Mouse (Mus musculus): ENCODE data around the gene Gnptab. TPM values are rescaled to one million over a fixed set of nuclear protein-coding genes. Genes with fewer than 3 reads are reported as not detected.
"Not testable (repeated sequence)": the region's sequence is repeated elsewhere in the genome, so short reads cannot be mapped to it uniquely, and the experiment has no call there.

Gene Gnptab
- polyA plus RNA-seq, 1 experiment from 2014 or later = 17.6 TPM

DNA sequence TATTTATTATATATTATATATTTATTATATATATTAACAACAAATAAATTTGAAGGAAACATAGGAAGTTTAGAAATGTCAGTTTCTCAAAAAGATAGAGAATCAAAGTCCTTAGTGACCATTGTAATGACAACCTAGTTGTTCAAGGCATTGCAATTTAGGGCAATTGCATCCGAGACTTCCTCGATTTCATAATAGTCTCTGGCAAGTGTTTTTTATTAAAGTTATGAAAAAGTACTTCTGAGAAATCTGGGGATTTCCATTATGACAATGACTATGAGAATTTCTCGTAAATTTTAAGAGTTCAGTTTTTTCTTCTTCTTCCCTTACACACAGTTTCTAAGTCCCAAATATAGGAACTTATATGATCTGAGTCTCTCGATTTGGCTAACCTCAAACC, 6.5 kb upstream of the Gnptab start:
- Histone ChIP-seq H3K9me3 (ENCODE audit: control insufficient read depth, low read length) (no peaks in the 10 kb centered on the region), H3K27me3 (ENCODE audit: control insufficient read depth, insufficient read depth, low read length) (no peaks in the 10 kb centered on the region), H3K4me1 (ENCODE audit: control insufficient read depth, insufficient read depth, low read length) (no peaks in the 10 kb centered on the region), H3K4me3 (ENCODE audit: low read length) (no peak overlapping the region), H3K27ac (ENCODE audit: low read depth, low read length) (no peak overlapping the region), H3K9ac (ENCODE audit: low read depth, low read length) (no peak overlapping the region), H3K4me2 (replicated peaks; ENCODE audit: low read depth, low read length) (no peak overlapping the region), H3K36me3 (ENCODE audit: control insufficient read depth, insufficient read depth, low read length) (no peaks in the 10 kb centered on the region)
- 93% methylated on average over 4 of the region's 4 CpGs for WGBS
- ATAC-seq (ENCODE audit: low FRiP score, low TSS enrichment) = no peak

DNA sequence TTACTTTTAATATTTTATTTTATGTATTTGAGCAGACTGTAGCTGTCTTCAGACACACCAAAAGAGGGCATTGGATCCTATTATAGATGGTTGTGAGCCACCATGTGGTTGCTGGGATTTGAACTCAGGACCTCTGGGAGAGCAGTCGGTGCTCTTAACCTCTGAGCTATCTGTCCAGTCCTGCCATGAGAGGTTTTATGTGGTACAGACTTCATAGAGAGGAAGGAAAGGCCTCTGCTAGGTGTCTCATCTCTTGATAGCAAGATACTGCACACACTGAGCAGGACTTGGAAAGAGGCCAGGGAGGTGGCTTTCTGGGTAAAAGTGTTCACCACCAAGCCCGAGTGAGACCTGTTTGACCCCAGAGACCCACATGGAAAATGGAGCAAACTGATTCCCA, 6.0 kb upstream of the Gnptab start:
- not testable (repeated sequence) for ATAC-seq (ENCODE audit: low FRiP score, low TSS enrichment); H3K4me2 ChIP-seq (replicated peaks; ENCODE audit: low read depth, low read length); H3K4me3 ChIP-seq (ENCODE audit: low read length); H3K9me3 ChIP-seq (ENCODE audit: control insufficient read depth, low read length); H3K4me1 ChIP-seq (ENCODE audit: control insufficient read depth, insufficient read depth, low read length); H3K27ac ChIP-seq (ENCODE audit: low read depth, low read length); H3K36me3 ChIP-seq (ENCODE audit: control insufficient read depth, insufficient read depth, low read length); H3K9ac ChIP-seq (ENCODE audit: low read depth, low read length); H3K27me3 ChIP-seq (ENCODE audit: control insufficient read depth, insufficient read depth, low read length)
- 90% methylated on average over 2 of the region's 2 CpGs for WGBS

DNA sequence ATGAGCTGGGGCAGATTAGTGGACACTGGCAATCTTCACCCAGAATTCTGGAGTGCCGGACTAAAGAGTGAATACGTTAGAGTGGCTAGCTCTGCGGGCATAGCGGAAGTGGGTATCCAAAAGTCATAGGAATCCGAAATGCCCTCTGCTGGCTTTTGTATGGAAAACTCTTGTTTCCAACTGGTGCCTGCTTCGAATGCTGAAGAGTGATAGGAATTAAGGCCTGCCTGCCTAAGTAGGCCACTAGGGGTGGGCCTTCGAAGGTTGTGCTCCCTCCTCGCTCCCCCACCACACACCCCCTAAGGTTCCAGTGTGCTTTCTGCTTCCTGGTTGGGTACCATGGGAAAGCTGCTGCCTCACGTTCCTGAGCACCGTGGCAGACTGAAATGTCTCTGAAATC, 3.9 kb upstream of the Gnptab start:
- H3K36me3 ChIP-seq (ENCODE audit: control insufficient read depth, insufficient read depth, low read length) = no peaks in the 10 kb centered on the region
- H3K9ac ChIP-seq (ENCODE audit: low read depth, low read length) = no peak overlapping the region
- H3K9me3 ChIP-seq (ENCODE audit: control insufficient read depth, low read length) = no peaks in the 10 kb centered on the region
- H3K4me3 ChIP-seq (ENCODE audit: low read length) = no peak overlapping the region
- H3K4me2 ChIP-seq (replicated peaks; ENCODE audit: low read depth, low read length) = no peak overlapping the region
- ATAC-seq (ENCODE audit: low FRiP score, low TSS enrichment) = no peak
- H3K27ac ChIP-seq (ENCODE audit: low read depth, low read length) = no peak overlapping the region
- 32% methylated on average over 10 of the region's 10 CpGs for WGBS
- H3K27me3 ChIP-seq (ENCODE audit: control insufficient read depth, insufficient read depth, low read length) = no peaks in the 10 kb centered on the region
- H3K4me1 ChIP-seq (ENCODE audit: control insufficient read depth, insufficient read depth, low read length) = 0 out of 2 replicates have a peak, but pooled peaks cover 3% of the 10 kb centered on the region

DNA sequence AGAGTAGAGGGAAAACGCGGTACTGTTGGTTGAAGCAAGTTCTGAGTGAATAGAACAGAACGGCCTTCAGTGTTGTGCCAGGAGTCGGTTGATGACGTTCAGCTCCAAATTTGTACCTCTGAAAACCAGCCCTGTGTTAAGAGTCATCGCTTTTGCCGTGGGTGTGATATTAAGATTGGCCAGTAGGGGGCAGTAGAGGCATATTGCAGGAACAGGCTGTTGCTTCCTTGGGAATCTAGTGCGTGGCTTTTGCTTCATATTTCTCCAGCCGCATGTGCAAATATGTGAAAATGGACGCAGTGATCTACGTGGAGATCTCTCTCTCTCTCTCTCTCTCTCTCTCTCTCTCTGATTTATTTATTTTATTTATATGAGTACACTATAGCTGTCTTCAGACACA, 2.2 kb upstream of the Gnptab start:
- Histone ChIP-seq H3K27me3 (ENCODE audit: control insufficient read depth, insufficient read depth, low read length) (no peaks in the 10 kb centered on the region), H3K27ac (ENCODE audit: low read depth, low read length) (no peak overlapping the region), H3K36me3 (ENCODE audit: control insufficient read depth, insufficient read depth, low read length) (no peaks in the 10 kb centered on the region), H3K9ac (ENCODE audit: low read depth, low read length) (no peak overlapping the region), H3K4me1 (ENCODE audit: control insufficient read depth, insufficient read depth, low read length) (peaks cover 12% of the 10 kb centered on the region; the same call in 1 of the 2 replicates), H3K4me2 (replicated peaks; ENCODE audit: low read depth, low read length) (no peak overlapping the region), H3K4me3 (ENCODE audit: low read length) (no peak overlapping the region), H3K9me3 (ENCODE audit: control insufficient read depth, low read length) (no peaks in the 10 kb centered on the region)
- WGBS = 6% methylated on average over 11 of the region's 11 CpGs
- no peak for ATAC-seq (ENCODE audit: low FRiP score, low TSS enrichment)

DNA sequence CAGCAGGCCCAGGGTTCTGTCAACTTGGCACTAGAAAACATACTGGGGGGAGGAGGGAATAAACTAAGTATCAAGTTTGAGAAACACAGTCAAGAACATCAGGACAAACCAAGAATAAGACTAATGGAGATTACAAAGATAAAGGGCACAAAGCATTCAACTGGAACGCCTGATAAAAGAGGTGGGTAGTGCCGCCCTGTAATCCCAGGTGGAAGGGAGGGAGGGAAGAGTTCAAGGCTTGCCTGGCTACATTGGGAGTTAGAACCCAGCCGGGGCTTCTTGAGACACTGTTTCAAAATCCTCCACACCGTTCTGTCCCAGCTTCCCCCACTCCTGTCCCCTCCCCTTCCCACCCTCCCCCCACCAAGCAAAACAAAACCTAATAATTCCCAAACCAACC, 1.3 kb upstream of the Gnptab start:
- ATAC-seq (ENCODE audit: low FRiP score, low TSS enrichment) = no peak
- Histone ChIP-seq H3K4me2 (replicated peaks; ENCODE audit: low read depth, low read length) (no peak overlapping the region), H3K9ac (ENCODE audit: low read depth, low read length) (no peak overlapping the region), H3K4me3 (ENCODE audit: low read length) (no peak overlapping the region), H3K4me1 (ENCODE audit: control insufficient read depth, insufficient read depth, low read length) (peaks cover 12% of the 10 kb centered on the region; the same call in 1 of the 2 replicates), H3K27ac (ENCODE audit: low read depth, low read length) (no peak overlapping the region), H3K9me3 (ENCODE audit: control insufficient read depth, low read length) (no peaks in the 10 kb centered on the region), H3K36me3 (ENCODE audit: control insufficient read depth, insufficient read depth, low read length) (no peaks in the 10 kb centered on the region), H3K27me3 (ENCODE audit: control insufficient read depth, insufficient read depth, low read length) (no peaks in the 10 kb centered on the region)
- 81% methylated on average over 4 of the region's 4 CpGs for WGBS

DNA sequence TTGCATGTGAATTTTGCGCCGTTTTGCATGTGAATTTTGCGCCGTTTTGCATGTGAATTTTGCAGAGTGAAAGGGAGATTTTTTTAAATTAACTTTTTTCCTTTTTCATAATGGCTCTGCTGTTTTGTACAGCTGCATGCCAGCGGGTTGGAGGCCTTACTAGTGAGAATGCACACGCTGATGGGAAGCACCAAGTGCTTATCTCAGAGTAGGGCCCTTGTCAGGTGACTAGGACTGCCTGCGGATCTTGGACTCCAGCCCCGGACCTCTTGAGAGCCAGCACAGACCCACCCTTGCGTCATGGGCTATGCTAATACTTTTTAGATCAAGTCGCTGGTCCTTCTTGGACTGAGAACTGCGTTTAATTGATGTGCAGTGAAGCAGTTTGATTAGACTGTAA, 1.1 kb downstream of the Gnptab start:
- H3K27ac ChIP-seq (ENCODE audit: low read depth, low read length) = no peak overlapping the region
- H3K4me1 ChIP-seq (ENCODE audit: control insufficient read depth, insufficient read depth, low read length) = peaks cover 12% of the 10 kb centered on the region; the same call in 1 of the 2 replicates
- peak overlapping the region; percentile 78; the same call in 1 of the 2 replicates for H3K9ac ChIP-seq (ENCODE audit: low read depth, low read length)
- H3K9me3 ChIP-seq (ENCODE audit: control insufficient read depth, low read length) = no peaks in the 10 kb centered on the region
- no peaks in the 10 kb centered on the region for H3K27me3 ChIP-seq (ENCODE audit: control insufficient read depth, insufficient read depth, low read length)
- peak overlapping the region; percentile 83 for H3K4me3 ChIP-seq (ENCODE audit: low read length)
- peak overlapping the region; percentile 89 for H3K4me2 ChIP-seq (replicated peaks; ENCODE audit: low read depth, low read length)
- H3K36me3 ChIP-seq (ENCODE audit: control insufficient read depth, insufficient read depth, low read length) = no peaks in the 10 kb centered on the region
- WGBS = 2% methylated on average over 11 of the region's 11 CpGs
- 0 out of 2 replicates have a peak, but pooled peaks have one; percentile 28 for ATAC-seq (ENCODE audit: low FRiP score, low TSS enrichment)

DNA sequence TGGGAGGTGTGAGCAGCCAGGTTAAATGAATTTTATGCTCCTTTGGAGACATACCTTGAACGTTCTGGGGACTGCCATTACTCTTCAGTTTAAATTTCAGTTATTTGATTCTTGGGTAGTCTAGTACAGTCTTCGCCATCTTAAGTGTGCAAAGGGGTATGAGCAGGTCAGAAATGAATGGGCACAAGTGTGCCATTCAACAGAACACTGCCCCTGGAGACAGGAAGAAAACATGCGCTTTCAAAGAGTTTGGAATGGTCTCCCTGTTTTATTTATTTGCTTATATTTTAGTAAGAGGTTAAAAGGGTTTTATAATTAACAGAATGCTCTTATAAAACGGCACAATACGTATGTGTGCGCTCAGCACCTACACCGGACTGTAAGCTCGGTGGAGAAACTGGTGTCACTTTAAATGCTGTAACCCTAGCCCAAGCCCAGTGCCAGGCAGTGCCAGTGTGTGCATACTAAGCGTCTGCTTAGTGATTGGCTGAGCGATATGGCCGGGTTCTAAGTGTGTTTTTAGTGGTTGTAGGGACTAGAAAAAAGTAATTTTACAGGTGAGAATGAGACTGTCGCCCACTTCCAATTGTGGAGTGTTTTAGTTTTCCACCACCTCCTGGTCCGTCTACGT, 1.6 kb downstream of the Gnptab start:
- Histone ChIP-seq H3K9ac (ENCODE audit: low read depth, low read length) (no peak overlapping the region; the same call in 1 of the 2 replicates), H3K4me2 (replicated peaks; ENCODE audit: low read depth, low read length) (peak overlapping the region; percentile 89), H3K4me1 (ENCODE audit: control insufficient read depth, insufficient read depth, low read length) (peaks cover 12% of the 10 kb centered on the region; the same call in 1 of the 2 replicates), H3K27me3 (ENCODE audit: control insufficient read depth, insufficient read depth, low read length) (no peaks in the 10 kb centered on the region), H3K27ac (ENCODE audit: low read depth, low read length) (no peak overlapping the region), H3K9me3 (ENCODE audit: control insufficient read depth, low read length) (no peaks in the 10 kb centered on the region), H3K4me3 (ENCODE audit: low read length) (peak overlapping the region; percentile 83), H3K36me3 (ENCODE audit: control insufficient read depth, insufficient read depth, low read length) (no peaks in the 10 kb centered on the region)
- WGBS = 41% methylated on average over 14 of the region's 14 CpGs
- ATAC-seq (ENCODE audit: low FRiP score, low TSS enrichment) = no peak

DNA sequence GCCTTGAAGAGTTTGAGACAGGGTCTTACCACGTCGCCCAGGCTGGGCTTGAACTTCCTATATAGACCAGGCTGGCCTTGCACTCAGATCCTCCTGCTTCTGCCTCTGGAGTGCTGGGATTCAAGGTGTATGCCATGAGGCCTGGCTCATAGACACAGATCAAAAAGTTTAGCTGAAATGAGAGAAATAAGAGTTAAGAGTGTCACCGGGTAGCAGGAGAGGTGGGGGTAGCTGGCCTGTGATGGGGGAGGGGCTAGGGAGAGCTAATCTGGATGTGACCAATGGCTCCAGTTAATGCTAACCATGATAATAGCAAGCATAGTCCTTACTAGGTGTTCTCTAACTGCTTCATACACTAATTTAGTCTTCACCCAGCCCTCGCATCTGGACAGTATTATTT, 2.4 kb downstream of the Gnptab start:
- H3K4me1 ChIP-seq (ENCODE audit: control insufficient read depth, insufficient read depth, low read length) = peaks cover 12% of the 10 kb centered on the region; the same call in 1 of the 2 replicates
- no peaks in the 10 kb centered on the region for H3K36me3 ChIP-seq (ENCODE audit: control insufficient read depth, insufficient read depth, low read length)
- no peaks in the 10 kb centered on the region for H3K9me3 ChIP-seq (ENCODE audit: control insufficient read depth, low read length)
- 71% methylated on average over 4 of the region's 4 CpGs for whole genome bisulfite sequencing
- 0 out of 2 replicates have a peak overlapping the region, but pooled peaks have one; percentile 0 for H3K4me2 ChIP-seq (replicated peaks; ENCODE audit: low read depth, low read length)
- H3K9ac ChIP-seq (ENCODE audit: low read depth, low read length) = no peak overlapping the region
- H3K27ac ChIP-seq (ENCODE audit: low read depth, low read length) = no peak overlapping the region
- ATAC-seq (ENCODE audit: low FRiP score, low TSS enrichment) = no peak
- no peaks in the 10 kb centered on the region for H3K27me3 ChIP-seq (ENCODE audit: control insufficient read depth, insufficient read depth, low read length)
- no peak overlapping the region for H3K4me3 ChIP-seq (ENCODE audit: low read length)

DNA sequence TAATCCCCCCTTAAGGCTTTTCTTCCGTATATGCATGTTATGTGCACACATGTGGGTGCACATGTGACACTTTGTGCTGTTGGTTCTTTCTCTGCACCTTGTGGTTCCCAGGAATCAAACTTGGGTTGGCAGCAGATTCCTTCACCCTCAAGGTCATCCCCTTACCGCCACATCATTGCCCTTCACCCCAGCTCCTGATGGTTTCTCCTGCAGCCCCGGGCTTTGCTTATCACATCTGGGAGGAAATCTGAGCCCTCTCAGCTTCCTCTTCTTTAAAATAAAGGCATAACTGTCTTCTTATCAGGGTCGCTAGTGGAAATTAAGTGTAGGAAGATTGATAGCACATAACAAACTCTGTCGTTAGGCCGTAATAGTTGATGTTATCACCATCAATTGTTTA, 3.1 kb downstream of the Gnptab start:
- 36% methylated on average over 6 of the region's 6 CpGs for WGBS
- H3K4me3 ChIP-seq (ENCODE audit: low read length) = no peak overlapping the region
- H3K9me3 ChIP-seq (ENCODE audit: control insufficient read depth, low read length) = no peaks in the 10 kb centered on the region
- H3K36me3 ChIP-seq (ENCODE audit: control insufficient read depth, insufficient read depth, low read length) = no peaks in the 10 kb centered on the region
- no peak overlapping the region for H3K27ac ChIP-seq (ENCODE audit: low read depth, low read length)
- H3K4me1 ChIP-seq (ENCODE audit: control insufficient read depth, insufficient read depth, low read length) = peaks cover 12% of the 10 kb centered on the region; the same call in 1 of the 2 replicates
- no peak overlapping the region for H3K4me2 ChIP-seq (replicated peaks; ENCODE audit: low read depth, low read length)
- no peak for ATAC-seq (ENCODE audit: low FRiP score, low TSS enrichment)
- H3K9ac ChIP-seq (ENCODE audit: low read depth, low read length) = no peak overlapping the region
- no peaks in the 10 kb centered on the region for H3K27me3 ChIP-seq (ENCODE audit: control insufficient read depth, insufficient read depth, low read length)

Data from kidney, embryonic 14.5 days (tissue).